Mouse (Mus musculus): ENCODE data around the gene Ddx3y. TPM values are rescaled to one million over a fixed set of nuclear protein-coding genes. Genes with fewer than 3 reads are reported as not detected.

The Ddx3y gene
- 10 to 100 TPM in 1 of 2 experiments, not detected in 1; 42.6 TPM for total RNA-seq (2021)
- long read RNA-seq, experiment 1 = 0 reads
- long read RNA-seq, experiment 2, full-length matches to known transcripts = 17 of 46 reads
- long read RNA-seq, experiment 2, partial matches to known transcripts = 0 of 46 reads
- long read RNA-seq, experiment 2, other reads (novel, unspliced or antisense) = 29 of 46 reads

GRCm38 (mm10) chrY:1286171-1286795 is at the start of gene Ddx3y:
Gene Ddx3y, minus strand, starts transcription at chrY:1286629.
- intact Hi-C loops (cut with DNase I) = no loop called here
- peak in 1 of 2 experiments; percentile 74 for DNase-seq (ENCODE audit: low spot score in 2 of 2)

DNA sequence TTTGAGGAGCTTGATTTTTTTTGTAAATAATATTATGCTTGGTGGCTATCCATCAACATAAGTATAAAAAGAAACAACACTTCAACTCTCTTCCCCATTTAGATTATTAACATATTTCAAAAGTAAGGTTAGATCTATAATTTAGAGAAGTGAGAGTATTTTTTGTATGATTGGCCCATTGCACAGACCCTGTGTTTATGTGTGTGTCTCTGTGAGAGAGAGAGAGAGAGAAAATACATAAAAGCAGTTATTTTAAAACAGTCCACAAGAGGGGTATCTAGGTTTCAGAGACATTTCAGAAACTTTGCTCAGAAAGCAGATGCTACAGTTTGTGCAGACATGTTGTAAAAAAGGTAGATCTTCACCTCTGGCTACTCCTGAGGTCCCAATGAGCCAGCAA is 7.3 kb upstream of the Ddx3y start:
- DNase-seq (ENCODE audit: low spot score in 2 of 2) = no peak
- intact Hi-C loops (cut with DNase I) = no loop called here

- peak in 1 of 2 experiments; percentile 10 for DNase-seq (ENCODE audit: low spot score in 2 of 2)
- intact Hi-C loops (cut with DNase I) = no loop called here
Measured at GRCm38 (mm10) chrY:1285735-1286134, 694 bp downstream of the Ddx3y start.

GRCm38 (mm10) chrY:1246117-1246516 is 40.3 kb downstream of the Ddx3y start:
- intact Hi-C loops (cut with DNase I) = no loop called here
- no peak for DNase-seq (ENCODE audit: low spot score in 2 of 2)

DNA sequence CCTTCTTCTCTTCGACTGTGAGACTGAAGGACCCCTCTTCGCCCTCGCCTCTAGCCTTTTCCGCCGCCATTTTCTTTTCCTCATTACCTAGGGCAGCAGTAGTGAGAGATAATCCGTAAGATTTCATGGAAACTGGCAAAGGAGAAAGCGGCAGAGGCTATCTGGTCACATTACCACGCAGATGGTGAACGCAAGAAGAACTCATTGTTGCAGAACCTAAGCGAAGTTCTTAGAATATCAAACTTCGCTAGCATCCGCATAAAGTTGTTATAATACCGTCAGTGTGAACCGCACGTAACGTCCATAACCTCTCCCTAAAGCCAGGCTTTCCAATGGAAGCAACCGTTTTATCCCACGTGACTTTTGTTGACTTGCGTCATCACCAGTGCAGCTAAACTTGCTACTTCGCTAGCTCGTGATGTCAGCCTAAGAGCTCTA is 41.0 kb downstream of the Ddx3y start, which contains the start of gene Uty:
Gene Uty, minus strand, starts transcription at position 334 of the 438 bp plus-strand sequence.
- intact Hi-C loops (cut with DNase I) = no loop called here
- DNase-seq (ENCODE audit: low spot score in 2 of 2) = peak in 1 of 2 experiments; percentile 77

- DNase-seq (ENCODE audit: low spot score in 2 of 2) = peak in 1 of 2 experiments; percentile 3
- intact Hi-C loops (cut with DNase I) = no loop called here
Measured at GRCm38 (mm10) chrY:1244940-1245339, 41.5 kb downstream of the Ddx3y start.

GRCm38 (mm10) chrY:1244421-1244820 is 42.0 kb downstream of the Ddx3y start:
- intact Hi-C loops (cut with DNase I) = no loop called here
- DNase-seq (ENCODE audit: low spot score in 2 of 2) = no peak

DNA sequence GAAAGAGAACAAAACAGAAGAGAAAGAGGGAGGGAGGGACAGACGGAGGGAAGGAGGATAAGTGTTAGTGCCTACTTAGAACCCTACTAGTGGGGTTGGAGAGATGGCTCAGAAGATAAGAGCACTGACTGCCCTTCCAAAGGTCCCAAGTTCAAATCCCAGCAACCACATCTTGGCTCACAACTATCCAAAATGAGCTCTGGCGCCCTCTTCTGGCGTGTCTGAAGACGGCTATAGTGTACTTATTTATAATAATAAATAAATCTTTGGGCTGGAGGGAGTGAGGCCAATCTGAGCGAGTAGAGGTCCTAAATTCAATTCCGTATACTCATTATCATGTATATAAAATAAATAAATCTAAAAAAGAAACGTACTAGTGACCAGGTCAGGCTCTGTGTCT is 66.4 kb downstream of the Ddx3y start:
- DNase-seq (ENCODE audit: low spot score in 2 of 2) = no peak
- intact Hi-C loops (cut with DNase I) = no loop called here

Other genes with a start within 250 kb of the Ddx3y start
- 10 to 100 TPM in 1 of 2 experiments, not detected in 1; 25.0 TPM for gene Uty, start 40.9 kb downstream of the Ddx3y start, total RNA-seq (2021)
- not detected for gene Usp9y, start 173.2 kb upstream of the Ddx3y start, total RNA-seq (2021)